Mouse (Mus musculus): ENCODE data around the gene Arhgef17.
A peak's percentile ranks its signal among the peaks of the same experiment; 100 is the strongest.

GRCm38 (mm10) chr7:100886535-100886934 lies 45.4 kb downstream of the Arhgef17 start:
- peak; percentile 88 for TF ChIP-seq CTCF (IDR thresholded peaks at IDR 0.05; ENCODE audit: borderline replicate concordance, extremely low read depth, insufficient read depth, insufficient read length)
- TF ChIP-seq POLR2A (IDR thresholded peaks at IDR 0.05; ENCODE audit: borderline replicate concordance, extremely low read depth, insufficient read depth, insufficient read length, poor library complexity, severe bottlenecking), result no peak

All from brain, embryonic 14.5 days (tissue).